Mouse (Mus musculus): ENCODE data around the gene Slc6a3.
A peak's percentile ranks its signal among the peaks of the same experiment; 100 is the strongest.

Slc6a3 gene

GRCm38 (mm10) chr13:73591488-73591887, 54.9 kb downstream of the Slc6a3 start:
- DNase-seq (ENCODE audit: low read depth, low spot score), result no peak

GRCm38 (mm10) chr13:73592546-73592945, 56.0 kb downstream of the Slc6a3 start:
- DNase-seq (ENCODE audit: low read depth, low spot score), result no peak

- no peak for DNase-seq (ENCODE audit: low read depth, low spot score)
These were observed 59.7 kb downstream of the Slc6a3 start for GRCm38 (mm10) chr13:73596276-73596675.

GRCm38 (mm10) chr13:73600217-73600616, 63.7 kb downstream of the Slc6a3 start:
- no peak for DNase-seq (ENCODE audit: low read depth, low spot score)

- DNase-seq (ENCODE audit: low read depth, low spot score), result no peak
These were observed 66.5 kb downstream of the Slc6a3 start for GRCm38 (mm10) chr13:73603046-73603445.

GRCm38 (mm10) chr13:73603522-73604155, 67.1 kb downstream of the Slc6a3 start, which contains the start of gene Clptm1l:
Clptm1l (plus strand) TSS chr13:73604006.
- peak; percentile 85 for DNase-seq (ENCODE audit: low read depth, low spot score)

GRCm38 (mm10) chr13:73604156-73604957, 67.8 kb downstream of the Slc6a3 start:
- no peak for DNase-seq (ENCODE audit: low read depth, low spot score)

- DNase-seq (ENCODE audit: low read depth, low spot score), result no peak
These were observed 81.9 kb downstream of the Slc6a3 start for GRCm38 (mm10) chr13:73618406-73618805.

- no peak for DNase-seq (ENCODE audit: low read depth, low spot score)
These were observed 84.1 kb downstream of the Slc6a3 start for GRCm38 (mm10) chr13:73620637-73621036.

GRCm38 (mm10) chr13:73626410-73626744, 89.8 kb downstream of the Slc6a3 start:
- no peak for DNase-seq (ENCODE audit: low read depth, low spot score)

- no peak for DNase-seq (ENCODE audit: low read depth, low spot score)
These were observed 90.4 kb downstream of the Slc6a3 start, which contains the start of gene Tert for GRCm38 (mm10) chr13:73626745-73627549. Tert (plus strand) TSS chr13:73626911.

All from brain, embryonic 18.5 days (tissue).